Mouse (Mus musculus) heart, adult 2 months (tissue): ENCODE data around the gene Smarcal1.

Source experiments
- CTCF ChIP-seq: fragments of 200-600 bp; IDR thresholded peaks from 2 replicates; pipeline ENCODE4 v1.8.1; 2022; ENCODE audit warnings: antibody characterized with exemption, mild to moderate bottlenecking, moderate library complexity
- POLR2A ChIP-seq: fragments of 200-500 bp; IDR thresholded peaks from 2 replicates; pipeline ENCODE4 v1.6.1; 2011; ENCODE audit warnings: mild to moderate bottlenecking, low read depth, low read length, control low read depth; ENCODE audit not compliant: insufficient read depth

DNA sequence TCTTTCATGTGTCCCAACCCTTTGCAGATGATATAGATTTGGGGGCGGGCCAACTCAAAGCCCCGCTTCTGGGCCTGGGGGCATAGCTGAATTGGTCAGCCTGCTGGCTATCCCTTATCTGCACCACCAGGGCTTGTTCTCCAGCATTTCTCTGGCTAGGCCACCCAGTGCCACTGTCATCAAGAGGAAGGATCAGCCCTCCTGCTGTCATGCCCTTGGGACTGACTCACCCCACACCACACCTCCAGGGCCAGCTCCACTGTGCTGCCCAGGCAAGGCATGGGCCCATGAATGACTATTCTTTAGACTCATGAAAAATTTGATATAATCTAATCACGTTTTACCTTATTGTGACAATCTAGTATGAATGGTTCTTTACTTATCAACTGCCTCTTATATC lies 26.6 kb upstream of the Smarcal1 start:
- no peak for TF ChIP-seq POLR2A
- TF ChIP-seq CTCF: no peak
